ENCODE assay signal across 9 mouse cellular contexts in genomic region chr11:77800869-77801701, GRCm38 (mm10). TPM values are rescaled to one million over a fixed set of nuclear protein-coding genes. Genes with fewer than 3 reads are reported as not detected.
A peak's percentile ranks its signal among the peaks of the same experiment; 100 is the strongest.
DNase-seq lines count a peak whose midpoint lies in the region; ATAC-seq and TF ChIP-seq lines count a peak whose summit lies in the region.
"Had no signal": no experiment of that assay in that cellular context is flagged by ENCODE, and none has a peak within 500 bp of the region (broad histone marks: within the 10 kb centered on the region; RNA-seq: fewer than 3 reads in every experiment).

No protein-coding gene starts in this region.

- H3K27me3 ChIP-seq in hindbrain, embryonic 12.5 days: no peaks in the 10 kb centered on the region
- no peaks in the 10 kb centered on the region for H3K27me3 ChIP-seq in limb, embryonic 13.5 days
- no peaks in the 10 kb centered on the region for H3K27me3 ChIP-seq in midbrain, embryonic 13.5 days
- no peaks in the 10 kb centered on the region for H3K27me3 ChIP-seq in stomach, postnatal 0 days (ENCODE audit: control insufficient read depth, insufficient read depth, low read length)

- H3K27ac ChIP-seq in hindbrain, embryonic 12.5 days: peak overlapping the region; percentile 30; the same call in 1 of the 2 replicates
- peak overlapping the region; percentile 69 for H3K27ac ChIP-seq in limb, embryonic 13.5 days
- no peak overlapping the region for H3K27ac ChIP-seq in midbrain, embryonic 13.5 days
- peak overlapping the region; percentile 61; the same call in 1 of the 2 replicates for H3K27ac ChIP-seq in stomach, postnatal 0 days (replicated peaks)

- H3K4me3 ChIP-seq in hindbrain, embryonic 12.5 days: no peak overlapping the region
- H3K4me3 ChIP-seq in limb, embryonic 13.5 days: peak overlapping the region; percentile 10
- H3K4me3 ChIP-seq in midbrain, embryonic 13.5 days (replicated peaks): no peak overlapping the region
- no peak overlapping the region for H3K4me3 ChIP-seq in stomach, postnatal 0 days (ENCODE audit: low read depth, low read length)

- peak; percentile 86 for DNase-seq in adrenal gland, adult 2 months
- DNase-seq in gastrocnemius, adult 18-20 months (ENCODE audit: low spot score): peak; percentile 86
- peak; percentile 78 for DNase-seq in stomach, postnatal 0 days (ENCODE audit: low spot score)
- no peak for DNase-seq in cerebellum, adult 11 months

- no peak for TF ChIP-seq CTCF in stomach, postnatal 0 days (IDR thresholded peaks at IDR 0.05; ENCODE audit: low read depth)

- peak; percentile 85 for ATAC-seq in CD4-positive, CD25-positive, alpha-beta regulatory T cell, adult 4 months
- ATAC-seq in hindbrain, embryonic 12.5 days (ENCODE audit: low FRiP score): peak; percentile 48; the same call in 1 of the 2 replicates
- ATAC-seq in limb, embryonic 13.5 days (ENCODE audit: low FRiP score, low read depth): peak; percentile 88
- peak; percentile 48; the same call in 1 of the 2 replicates for ATAC-seq in midbrain, embryonic 13.5 days
- peak; percentile 89 for ATAC-seq in stomach, postnatal 0 days (ENCODE audit: low FRiP score, low TSS enrichment)

- WGBS in hindbrain, embryonic 12.5 days: 29% methylated on average over 14 of the region's 15 CpGs
- 23% methylated on average over 15 of the region's 15 CpGs for WGBS in limb, embryonic 13.5 days
- 39% methylated on average over 15 of the region's 15 CpGs for WGBS in midbrain, embryonic 13.5 days
- WGBS in stomach, postnatal 0 days: 10% methylated on average over 15 of the region's 15 CpGs

- peak overlapping the region; percentile 39 for H3K9ac ChIP-seq in hindbrain, embryonic 12.5 days
- no peak overlapping the region; the same call in 1 of the 2 replicates for H3K9ac ChIP-seq in limb, embryonic 13.5 days
- peak overlapping the region; percentile 14; the same call in 1 of the 2 replicates for H3K9ac ChIP-seq in midbrain, embryonic 13.5 days (replicated peaks)
- peak overlapping the region; percentile 38 for H3K9ac ChIP-seq in stomach, postnatal 0 days (ENCODE audit: low read length)

- H3K36me3 ChIP-seq in hindbrain, embryonic 12.5 days: no peaks in the 10 kb centered on the region
- H3K36me3 ChIP-seq in limb, embryonic 13.5 days: no peaks in the 10 kb centered on the region
- H3K36me3 ChIP-seq in midbrain, embryonic 13.5 days: no peaks in the 10 kb centered on the region
- no peaks in the 10 kb centered on the region for H3K36me3 ChIP-seq in stomach, postnatal 0 days (ENCODE audit: control insufficient read depth, insufficient read depth, low read length)

- no peak overlapping the region; the same call in 1 of the 2 replicates for H3K4me2 ChIP-seq in hindbrain, embryonic 12.5 days (replicated peaks)
- H3K4me2 ChIP-seq in limb, embryonic 13.5 days (replicated peaks): peak overlapping the region; percentile 48
- no peak overlapping the region for H3K4me2 ChIP-seq in midbrain, embryonic 13.5 days (replicated peaks)
- peak overlapping the region; percentile 39 for H3K4me2 ChIP-seq in stomach, postnatal 0 days (replicated peaks; ENCODE audit: low read depth)

- TF ChIP-seq EP300 in stomach, postnatal 0 days (optimal IDR thresholded peaks at IDR 0.05): no peak

- peaks cover 18% of the 10 kb centered on the region for H3K4me1 ChIP-seq in hindbrain, embryonic 12.5 days
- H3K4me1 ChIP-seq in limb, embryonic 13.5 days: peaks cover 17% of the 10 kb centered on the region
- H3K4me1 ChIP-seq in midbrain, embryonic 13.5 days (replicated peaks): peaks cover 25% of the 10 kb centered on the region
- H3K4me1 ChIP-seq in stomach, postnatal 0 days (replicated peaks; ENCODE audit: control insufficient read depth, insufficient read depth): peaks cover 13% of the 10 kb centered on the region

- H3K9me3 ChIP-seq in hindbrain, embryonic 12.5 days (replicated peaks): no peaks in the 10 kb centered on the region
- H3K9me3 ChIP-seq in limb, embryonic 13.5 days: no peaks in the 10 kb centered on the region
- H3K9me3 ChIP-seq in midbrain, embryonic 13.5 days: no peaks in the 10 kb centered on the region
- no peaks in the 10 kb centered on the region for H3K9me3 ChIP-seq in stomach, postnatal 0 days (ENCODE audit: control insufficient read depth, low read length)

RNA-seq across cellular contexts. Expression of gene Gm10277, which starts 13.5 kb away (rescaled TPM):
- under 1 TPM; 0.32 to 0.34 TPM for polyA plus RNA-seq in CD4-positive, CD25-positive, alpha-beta regulatory T cell, adult 4 months (2017; shearing (Covaris generic))
- not detected for total RNA-seq in adrenal gland, adult 2 months (2021)
- polyA plus RNA-seq in adrenal gland, adult 2 months (2012; rRNA removed): not detected in 2 replicates
- not detected for total RNA-seq in gastrocnemius, adult 18-20 months (2021)
- polyA plus RNA-seq in hindbrain, embryonic 12.5 days (2016; fragmentation: Nextera tagmentation; extraction: Ambion mirVana): 2.7 and 2.9 TPM in 2 replicates
- polyA plus RNA-seq in limb, embryonic 13.5 days (2015; fragmentation: Nextera tagmentation; extraction: Ambion mirVana): 1.8 and 2.4 TPM in 2 replicates
- 2.9 and 3.4 TPM in 2 replicates for polyA plus RNA-seq in midbrain, embryonic 13.5 days (2015; fragmentation: Nextera tagmentation; extraction: Ambion mirVana)
- 0.40 TPM in 2 replicates for polyA plus RNA-seq in stomach, postnatal 0 days (2015; fragmentation: Nextera tagmentation; extraction: Ambion mirVana)
- polyA plus RNA-seq: frontal cortex, adult 2 months had no signal

RNA-seq across cellular contexts. Expression of gene Myo18a, which starts 38.0 kb away (rescaled TPM):
- polyA plus RNA-seq in CD4-positive, CD25-positive, alpha-beta regulatory T cell, adult 4 months (2017; shearing (Covaris generic)): 10 to 100 TPM; 21.4 to 28.9 TPM
- 10 to 100 TPM; 50.4 to 75.6 TPM for total RNA-seq in adrenal gland, adult 2 months (2021)
- 66.5 and 70.4 TPM in 2 replicates for polyA plus RNA-seq in adrenal gland, adult 2 months (2012; rRNA removed)
- total RNA-seq in gastrocnemius, adult 18-20 months (2021): 100 to 1,000 TPM; 309 to 319 TPM
- 55.9 and 58.9 TPM in 2 replicates for polyA plus RNA-seq in hindbrain, embryonic 12.5 days (2016; fragmentation: Nextera tagmentation; extraction: Ambion mirVana)
- 33.7 and 40.5 TPM in 2 replicates for polyA plus RNA-seq in limb, embryonic 13.5 days (2015; fragmentation: Nextera tagmentation; extraction: Ambion mirVana)
- polyA plus RNA-seq in midbrain, embryonic 13.5 days (2015; fragmentation: Nextera tagmentation; extraction: Ambion mirVana): 53.2 and 54.4 TPM in 2 replicates
- polyA plus RNA-seq in stomach, postnatal 0 days (2015; fragmentation: Nextera tagmentation; extraction: Ambion mirVana): 34.3 and 38.7 TPM in 2 replicates

Comparison
In these comparisons a context has a peak if more than half of its experiments do, and no peak if none do; other contexts are left out.
1. H3K4me2 ChIP-seq: peak in limb, embryonic 13.5 days (single experiment) and stomach, postnatal 0 days (single experiment); none in hindbrain, embryonic 12.5 days (single experiment) and midbrain, embryonic 13.5 days (single experiment).
2. Peak in every context shown above with its lines, with median percentiles within 50 percentile points of each other: ATAC-seq.